Mouse (Mus musculus): ENCODE measurements around the gene Msmp. TPM values are rescaled to one million over a fixed set of nuclear protein-coding genes. Genes with fewer than 3 reads are reported as not detected.
"Not testable (repeated sequence)": the region's sequence is repeated elsewhere in the genome, so short reads cannot be mapped to it uniquely, and the experiment has no call there.

Gene Msmp
- total RNA-seq, 2 experiments from 2014 or later, result not detected

GRCm38 (mm10) chr4:43596597-43596996, 12.3 kb upstream of the Msmp start:
- not testable (repeated sequence) for ATAC-seq (replicated peaks; ENCODE audit: poor library complexity)

GRCm38 (mm10) chr4:43593453-43593852, 9.2 kb upstream of the Msmp start:
- no peak for ATAC-seq (replicated peaks; ENCODE audit: poor library complexity)

GRCm38 (mm10) chr4:43591961-43592360, 7.7 kb upstream of the Msmp start:
- ATAC-seq (replicated peaks; ENCODE audit: poor library complexity), result no peak

GRCm38 (mm10) chr4:43591543-43591942, 7.2 kb upstream of the Msmp start:
- ATAC-seq (replicated peaks; ENCODE audit: poor library complexity), result no peak

DNA sequence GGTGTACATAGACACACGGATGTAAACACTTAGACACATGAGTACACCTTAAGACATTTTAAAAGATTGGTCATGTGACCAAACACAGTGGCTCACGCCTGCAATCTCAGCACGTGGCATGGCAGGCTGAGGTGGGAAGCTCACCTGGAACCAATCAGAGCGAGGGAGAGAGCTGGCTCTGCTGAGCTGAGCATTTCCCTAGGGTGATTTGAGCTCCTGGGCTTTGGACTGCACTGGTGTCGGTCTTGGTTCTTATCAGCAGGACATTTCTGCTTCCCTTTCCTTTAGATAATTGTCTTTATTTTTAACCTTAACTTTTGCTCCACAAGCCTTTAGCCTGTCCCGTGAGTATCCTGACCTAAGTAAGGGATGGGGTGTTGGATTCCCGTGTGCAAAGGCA, 3.4 kb upstream of the Msmp start:
- peak; percentile 22; the same call in 1 of the 2 replicates for ATAC-seq (replicated peaks; ENCODE audit: poor library complexity)

DNA sequence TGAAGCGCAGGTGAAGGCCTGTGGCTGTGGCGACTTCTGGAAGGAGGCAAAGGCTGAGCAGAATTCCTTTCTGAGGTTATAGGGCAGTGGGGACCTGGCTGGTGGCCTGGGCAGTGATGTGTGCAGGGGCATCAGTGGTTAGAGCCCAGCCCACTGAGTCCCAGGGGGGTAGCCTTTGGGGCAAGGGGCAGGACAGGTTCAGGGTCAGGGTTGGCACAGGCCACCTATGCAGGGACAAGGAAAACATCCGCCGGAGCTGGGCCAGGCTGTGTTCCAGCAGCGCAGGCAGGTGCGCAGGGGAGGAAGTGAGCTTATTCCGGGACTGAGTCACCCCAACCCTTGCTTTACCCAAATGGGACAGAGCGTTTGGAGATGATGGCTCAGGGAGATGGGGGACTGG, 2.1 kb upstream of the Msmp start:
- ATAC-seq (replicated peaks; ENCODE audit: poor library complexity), result no peak

GRCm38 (mm10) chr4:43585682-43586081, 1.4 kb upstream of the Msmp start:
- ATAC-seq (replicated peaks; ENCODE audit: poor library complexity), result no peak

- ATAC-seq (replicated peaks; ENCODE audit: poor library complexity), result no peak
Observed at GRCm38 (mm10) chr4:43583421-43583820, 873 bp downstream of the Msmp start.

DNA sequence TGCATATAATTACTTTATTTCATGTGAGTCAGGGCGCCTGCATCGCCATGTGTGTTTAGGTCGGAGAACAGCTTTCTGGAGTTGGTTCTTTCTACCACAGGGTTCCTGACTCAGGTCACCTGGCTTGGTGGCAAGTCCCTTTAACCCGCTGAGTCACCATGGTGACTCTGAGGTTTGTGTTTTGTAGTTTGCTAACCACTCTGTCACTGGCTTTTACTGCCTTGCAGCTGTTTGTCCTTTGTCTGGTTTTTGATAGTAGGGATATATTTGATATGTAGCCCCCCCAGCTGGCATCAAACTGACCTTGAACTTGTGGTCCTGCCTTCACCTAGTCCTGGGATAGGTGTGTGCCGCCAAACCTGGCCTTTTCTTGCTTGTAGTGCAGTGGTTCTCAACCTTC, 2.1 kb downstream of the Msmp start:
- no peak for ATAC-seq (replicated peaks; ENCODE audit: poor library complexity)

- no peak for ATAC-seq (replicated peaks; ENCODE audit: poor library complexity)
Observed at GRCm38 (mm10) chr4:43581381-43581780, 2.9 kb downstream of the Msmp start.

- ATAC-seq (replicated peaks; ENCODE audit: poor library complexity), result no peak
Observed at GRCm38 (mm10) chr4:43580721-43581120, 3.6 kb downstream of the Msmp start.

GRCm38 (mm10) chr4:43579731-43580130, 4.6 kb downstream of the Msmp start:
- no peak for ATAC-seq (replicated peaks; ENCODE audit: poor library complexity)

DNA sequence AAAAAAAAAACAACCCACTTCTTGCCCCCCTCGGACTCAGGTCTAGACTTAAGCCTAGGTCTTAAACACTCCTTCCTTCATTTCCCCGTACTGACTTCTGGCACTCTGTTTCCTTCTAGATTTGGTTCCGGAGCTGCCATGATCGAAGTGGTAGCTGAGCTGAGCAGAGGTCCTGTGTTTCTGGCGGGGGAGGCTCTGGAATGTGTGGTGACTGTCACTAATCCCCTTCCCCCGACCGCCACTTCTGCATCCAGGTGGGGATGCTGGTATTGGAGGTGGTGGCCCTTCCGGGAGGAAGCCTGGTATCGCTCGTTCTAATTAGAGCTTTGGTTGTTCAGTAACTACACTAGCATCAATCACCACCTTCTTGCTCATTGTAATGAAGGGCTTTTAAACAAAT, 5.0 kb downstream of the Msmp start:
- ATAC-seq (replicated peaks; ENCODE audit: poor library complexity), result no peak

GRCm38 (mm10) chr4:43578376-43579204, 5.7 kb downstream of the Msmp start, which contains the start of the genes Rgp1 and Gba2:
Gene Rgp1 (plus strand): TSS chr4:43578715.
Gene Gba2 (minus strand): TSS chr4:43578873.
- peak; percentile 92 for ATAC-seq (replicated peaks; ENCODE audit: poor library complexity)

DNA sequence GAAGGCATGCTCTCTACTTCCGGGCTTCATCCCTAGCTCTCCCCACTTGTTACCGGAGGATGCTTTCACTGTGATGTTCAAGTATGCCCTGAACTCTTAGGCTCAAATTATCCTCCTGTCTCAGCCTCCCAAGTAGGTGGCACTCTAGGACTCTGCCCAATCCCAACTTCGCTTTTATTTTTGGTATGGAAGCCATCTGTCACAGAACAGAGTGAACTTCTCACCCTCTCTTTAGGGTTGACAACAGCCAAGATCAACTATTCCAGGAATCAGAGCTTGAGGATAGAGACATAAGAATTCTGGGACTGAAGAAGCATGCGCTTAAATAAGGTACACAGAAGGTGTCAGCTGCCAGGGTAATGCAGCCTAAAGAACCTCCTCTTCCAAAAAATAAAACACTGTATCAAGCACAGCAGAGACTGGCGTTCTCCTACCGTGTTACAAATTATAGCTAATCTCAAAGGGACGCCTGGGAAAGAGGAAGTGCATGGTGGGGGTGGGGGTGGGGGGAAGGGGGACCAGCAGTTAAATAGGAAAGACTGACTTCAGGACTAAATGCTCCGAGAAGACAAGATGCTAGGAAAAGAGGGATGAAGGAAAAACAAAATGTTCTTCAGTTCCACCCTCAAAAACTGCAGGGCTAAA, 6.9 kb downstream of the Msmp start:
- ATAC-seq (replicated peaks; ENCODE audit: poor library complexity), result no peak

DNA sequence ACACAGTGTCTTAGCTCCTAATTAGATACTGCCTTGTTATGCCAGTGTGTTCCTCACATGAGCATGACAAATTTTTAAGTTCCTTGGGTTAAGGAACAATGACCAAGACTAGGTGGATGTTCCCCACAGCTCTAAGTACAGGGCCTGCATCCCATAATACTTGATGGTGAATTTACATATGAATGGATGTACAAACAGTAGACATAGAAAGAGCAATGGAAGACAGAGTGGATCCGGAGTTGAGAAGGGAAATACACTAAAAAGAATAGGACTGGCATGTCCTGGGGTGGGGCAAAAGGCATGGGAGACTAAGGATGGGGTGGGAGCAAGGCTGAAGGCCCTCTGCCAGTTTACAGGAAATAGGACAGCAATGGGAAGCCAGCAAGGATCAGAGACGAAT, 8.9 kb downstream of the Msmp start:
- no peak for ATAC-seq (replicated peaks; ENCODE audit: poor library complexity)

DNA sequence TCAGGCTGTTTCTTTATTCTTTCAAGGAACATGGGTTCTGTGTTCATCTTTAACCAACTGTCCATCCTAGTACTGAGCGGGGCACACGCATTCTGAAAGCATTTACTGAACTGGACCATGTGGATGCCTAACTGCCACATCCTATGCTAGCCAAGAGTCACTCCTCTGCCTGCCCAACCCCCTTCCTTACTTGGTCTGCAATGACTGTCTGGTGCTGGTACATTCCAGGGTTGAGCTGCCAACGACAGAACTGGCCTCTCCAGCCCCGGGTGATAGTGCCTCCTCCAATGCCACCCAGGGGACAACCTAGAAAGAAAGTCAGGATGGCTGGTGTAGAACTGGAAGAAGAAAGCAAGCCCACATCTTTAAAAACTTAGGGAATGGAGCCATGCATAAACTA, 10.7 kb downstream of the Msmp start:
- no peak for ATAC-seq (replicated peaks; ENCODE audit: poor library complexity)

- ATAC-seq (replicated peaks; ENCODE audit: poor library complexity), result 0 out of 2 replicates have a peak, but pooled peaks have one; percentile 17
Observed at GRCm38 (mm10) chr4:43571395-43572045, 12.8 kb downstream of the Msmp start.

DNA sequence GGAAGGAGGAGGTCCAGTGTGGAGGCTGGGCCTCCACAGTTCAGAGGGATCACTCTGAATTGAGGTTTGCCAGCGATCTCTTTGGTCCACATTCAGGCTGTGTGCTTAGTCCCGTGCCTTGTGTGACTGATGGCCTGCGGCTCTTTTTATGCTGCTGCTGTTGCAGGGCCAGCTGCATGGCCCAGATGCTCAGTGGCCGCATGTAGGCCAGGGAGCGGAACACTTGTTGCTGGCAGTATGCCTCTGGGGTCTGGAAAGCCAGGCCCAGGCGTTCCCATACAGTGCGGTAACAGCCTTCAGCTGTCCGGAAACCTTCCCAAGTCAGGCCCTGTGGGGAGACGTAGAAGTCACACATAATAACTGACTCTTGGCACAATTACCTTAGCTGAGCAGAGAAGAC, 17.2 kb downstream of the Msmp start:
- no peak for ATAC-seq (replicated peaks; ENCODE audit: poor library complexity)

- ATAC-seq (replicated peaks; ENCODE audit: poor library complexity), result no peak
Observed at GRCm38 (mm10) chr4:43564231-43564630, 20.1 kb downstream of the Msmp start.

DNA sequence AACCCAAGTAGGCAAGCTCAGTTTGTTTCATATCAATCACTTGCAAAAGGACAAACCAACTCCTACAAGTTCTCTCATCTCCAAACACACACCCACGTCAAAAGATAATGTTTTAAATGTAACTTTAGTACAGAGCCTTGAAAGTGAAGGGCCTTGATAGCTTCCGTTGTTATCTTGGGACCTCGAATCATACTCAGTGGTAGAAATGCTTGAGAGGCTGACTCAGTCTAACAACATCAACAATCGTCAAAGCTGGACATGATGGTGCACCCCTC, 20.8 kb downstream of the Msmp start:
- no peak for ATAC-seq (replicated peaks; ENCODE audit: poor library complexity)
